Mouse (Mus musculus): Measurements from ENCODE around the gene Cntn6. TPM values are rescaled to one million over a fixed set of nuclear protein-coding genes. Genes with fewer than 3 reads are reported as not detected.

Cntn6 gene
- total RNA-seq (2017): not detected in 2 replicates

GRCm38 (mm10) chr6:104492490-104493431 lies at the start of gene Cntn6:
Gene Cntn6, plus strand, starts transcription at chr6:104492790.
- no peak for ATAC-seq (replicated peaks in 1 of 2; ENCODE audit: insufficient read depth in 1 of 2, low FRiP score in 2 of 2, low TSS enrichment in 1 of 2, low read depth in 1 of 2, poor library complexity in 2 of 2, severe bottlenecking in 2 of 2)

- no peak for ATAC-seq (replicated peaks in 1 of 2; ENCODE audit: insufficient read depth in 1 of 2, low FRiP score in 2 of 2, low TSS enrichment in 1 of 2, low read depth in 1 of 2, poor library complexity in 2 of 2, severe bottlenecking in 2 of 2)
These were observed 48.9 kb upstream of the Cntn6 start for GRCm38 (mm10) chr6:104443731-104444130.

- no peak for ATAC-seq (replicated peaks in 1 of 2; ENCODE audit: insufficient read depth in 1 of 2, low FRiP score in 2 of 2, low TSS enrichment in 1 of 2, low read depth in 1 of 2, poor library complexity in 2 of 2, severe bottlenecking in 2 of 2)
These were observed 21.9 kb upstream of the Cntn6 start for GRCm38 (mm10) chr6:104470706-104471105.

- ATAC-seq (replicated peaks in 1 of 2; ENCODE audit: insufficient read depth in 1 of 2, low FRiP score in 2 of 2, low TSS enrichment in 1 of 2, low read depth in 1 of 2, poor library complexity in 2 of 2, severe bottlenecking in 2 of 2): no peak
These were observed 13.3 kb upstream of the Cntn6 start for GRCm38 (mm10) chr6:104479242-104479641.

- no peak for ATAC-seq (replicated peaks in 1 of 2; ENCODE audit: insufficient read depth in 1 of 2, low FRiP score in 2 of 2, low TSS enrichment in 1 of 2, low read depth in 1 of 2, poor library complexity in 2 of 2, severe bottlenecking in 2 of 2)
These were observed 869 bp downstream of the Cntn6 start for GRCm38 (mm10) chr6:104493459-104493858.

GRCm38 (mm10) chr6:104495801-104496200 lies 3.2 kb downstream of the Cntn6 start:
- no peak for ATAC-seq (replicated peaks in 1 of 2; ENCODE audit: insufficient read depth in 1 of 2, low FRiP score in 2 of 2, low TSS enrichment in 1 of 2, low read depth in 1 of 2, poor library complexity in 2 of 2, severe bottlenecking in 2 of 2)

GRCm38 (mm10) chr6:104563993-104564392 lies 71.4 kb downstream of the Cntn6 start:
- no peak for ATAC-seq (replicated peaks in 1 of 2; ENCODE audit: insufficient read depth in 1 of 2, low FRiP score in 2 of 2, low TSS enrichment in 1 of 2, low read depth in 1 of 2, poor library complexity in 2 of 2, severe bottlenecking in 2 of 2)

- ATAC-seq (replicated peaks in 1 of 2; ENCODE audit: insufficient read depth in 1 of 2, low FRiP score in 2 of 2, low TSS enrichment in 1 of 2, low read depth in 1 of 2, poor library complexity in 2 of 2, severe bottlenecking in 2 of 2): no peak
These were observed 77.0 kb downstream of the Cntn6 start for GRCm38 (mm10) chr6:104569564-104569963.

- ATAC-seq (replicated peaks in 1 of 2; ENCODE audit: insufficient read depth in 1 of 2, low FRiP score in 2 of 2, low TSS enrichment in 1 of 2, low read depth in 1 of 2, poor library complexity in 2 of 2, severe bottlenecking in 2 of 2): no peak
These were observed 95.4 kb downstream of the Cntn6 start for GRCm38 (mm10) chr6:104588028-104588427.

- ATAC-seq (replicated peaks in 1 of 2; ENCODE audit: insufficient read depth in 1 of 2, low FRiP score in 2 of 2, low TSS enrichment in 1 of 2, low read depth in 1 of 2, poor library complexity in 2 of 2, severe bottlenecking in 2 of 2): no peak
These were observed 108.3 kb downstream of the Cntn6 start for GRCm38 (mm10) chr6:104600838-104601397.

- ATAC-seq (replicated peaks in 1 of 2; ENCODE audit: insufficient read depth in 1 of 2, low FRiP score in 2 of 2, low TSS enrichment in 1 of 2, low read depth in 1 of 2, poor library complexity in 2 of 2, severe bottlenecking in 2 of 2): no peak
These were observed 110.3 kb downstream of the Cntn6 start for GRCm38 (mm10) chr6:104602894-104603293.

- ATAC-seq (replicated peaks in 1 of 2; ENCODE audit: insufficient read depth in 1 of 2, low FRiP score in 2 of 2, low TSS enrichment in 1 of 2, low read depth in 1 of 2, poor library complexity in 2 of 2, severe bottlenecking in 2 of 2): no peak
These were observed 110.8 kb downstream of the Cntn6 start for GRCm38 (mm10) chr6:104603371-104603770.

- no peak for ATAC-seq (replicated peaks in 1 of 2; ENCODE audit: insufficient read depth in 1 of 2, low FRiP score in 2 of 2, low TSS enrichment in 1 of 2, low read depth in 1 of 2, poor library complexity in 2 of 2, severe bottlenecking in 2 of 2)
These were observed 112.6 kb downstream of the Cntn6 start for GRCm38 (mm10) chr6:104605214-104605613.

GRCm38 (mm10) chr6:104653518-104653917 lies 160.9 kb downstream of the Cntn6 start:
- ATAC-seq (replicated peaks in 1 of 2; ENCODE audit: insufficient read depth in 1 of 2, low FRiP score in 2 of 2, low TSS enrichment in 1 of 2, low read depth in 1 of 2, poor library complexity in 2 of 2, severe bottlenecking in 2 of 2): no peak

- ATAC-seq (replicated peaks in 1 of 2; ENCODE audit: insufficient read depth in 1 of 2, low FRiP score in 2 of 2, low TSS enrichment in 1 of 2, low read depth in 1 of 2, poor library complexity in 2 of 2, severe bottlenecking in 2 of 2): no peak
These were observed 176.1 kb downstream of the Cntn6 start for GRCm38 (mm10) chr6:104668701-104669100.

GRCm38 (mm10) chr6:104674249-104674648 lies 181.7 kb downstream of the Cntn6 start:
- no peak for ATAC-seq (replicated peaks in 1 of 2; ENCODE audit: insufficient read depth in 1 of 2, low FRiP score in 2 of 2, low TSS enrichment in 1 of 2, low read depth in 1 of 2, poor library complexity in 2 of 2, severe bottlenecking in 2 of 2)

- no peak for ATAC-seq (replicated peaks in 1 of 2; ENCODE audit: insufficient read depth in 1 of 2, low FRiP score in 2 of 2, low TSS enrichment in 1 of 2, low read depth in 1 of 2, poor library complexity in 2 of 2, severe bottlenecking in 2 of 2)
These were observed 187.4 kb downstream of the Cntn6 start for GRCm38 (mm10) chr6:104679809-104680495.

- no peak for ATAC-seq (replicated peaks in 1 of 2; ENCODE audit: insufficient read depth in 1 of 2, low FRiP score in 2 of 2, low TSS enrichment in 1 of 2, low read depth in 1 of 2, poor library complexity in 2 of 2, severe bottlenecking in 2 of 2)
These were observed 195.4 kb downstream of the Cntn6 start for GRCm38 (mm10) chr6:104687980-104688379.

All from hematopoietic stem cell, adult 5-6 weeks (primary cell).